Mouse (Mus musculus) heart, postnatal 0 days (tissue): Measurements from ENCODE around the gene Ky.

Experiments used
- CTCF ChIP-seq: IDR thresholded peaks from 2 replicates; pipeline ENCODE4 v1.5.1; 2016; ENCODE audit warnings: antibody characterized with exemption, control low read depth, low read depth
- EP300 ChIP-seq: IDR thresholded peaks from 2 replicates; pipeline ENCODE4 v1.6.1; 2016; ENCODE audit warnings: antibody characterized with exemption, low read depth

- TF ChIP-seq CTCF (no peak), EP300 (no peak)
Measured at GRCm38 (mm10) chr9:102501113-102501512, 4.4 kb upstream of the Ky start.
